Mouse (Mus musculus) small intestine, adult 2 months (tissue): ENCODE results near the gene Dlst.

Experiments
- CTCF ChIP-seq: fragments of 200-500 bp; IDR thresholded peaks from 2 replicates; pipeline ENCODE4 v1.5.1; 2012; ENCODE audit warnings: low read depth, mild to moderate bottlenecking, control low read depth, inconsistent platforms, low read length, moderate library complexity, mixed read lengths; ENCODE audit not compliant: insufficient replicate concordance, insufficient read length; ENCODE audit errors: extremely low read depth
- POLR2A ChIP-seq: fragments of 200-500 bp; IDR thresholded peaks from 2 replicates; pipeline ENCODE4 v1.6.1; 2012; ENCODE audit warnings: low read depth, mild to moderate bottlenecking, control low read depth, inconsistent platforms, low read length, moderate library complexity

DNA sequence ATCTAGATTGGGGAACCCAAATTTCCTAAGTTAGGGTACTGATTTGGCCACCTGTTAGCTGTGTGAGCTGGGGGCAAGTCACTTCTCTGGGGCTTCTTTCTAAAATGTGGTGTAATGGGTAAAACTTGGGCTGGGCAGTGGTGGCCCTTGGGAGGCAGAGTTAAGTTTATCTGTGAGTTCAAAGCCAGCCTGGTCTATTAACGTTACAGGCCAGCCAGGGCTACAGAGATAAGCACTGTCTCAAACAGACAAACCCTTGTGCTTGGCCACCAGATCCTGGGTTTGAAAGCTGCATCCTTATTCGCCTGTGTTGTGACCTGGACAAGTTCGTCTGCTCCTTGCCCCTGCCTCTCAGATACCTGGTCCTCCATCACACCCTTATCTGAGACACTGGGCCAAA is 19.4 kb upstream of the Dlst start:
- TF ChIP-seq POLR2A (no peak), CTCF (no peak)
